In the genomic region with DNA sequence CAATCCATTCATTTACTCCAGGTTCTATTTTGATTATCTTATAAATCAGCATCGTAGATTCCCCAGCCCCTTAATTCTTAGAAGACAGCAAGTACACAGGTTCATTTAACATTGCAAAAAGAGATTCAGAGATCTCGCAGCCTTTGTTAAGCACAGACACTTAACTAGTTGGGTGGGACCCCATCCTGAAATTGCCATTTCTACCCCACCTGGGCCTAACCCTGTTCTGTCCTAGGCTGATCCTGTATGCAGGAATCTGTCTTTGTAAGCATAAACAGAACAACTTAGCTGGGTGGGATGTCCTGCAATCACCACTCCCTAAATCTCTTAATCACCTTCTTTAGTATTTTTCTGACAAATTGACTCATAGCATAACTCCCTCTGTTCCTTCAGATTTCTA, we compare ENCODE assay signal across 21 mouse cellular contexts.
DNase-seq lines count a peak whose midpoint lies in the region; TF ChIP-seq lines count a peak whose summit lies in the region.
"Had no signal": no experiment of that assay in that cellular context is flagged by ENCODE, and none has a peak within 500 bp of the region (broad histone marks: within the 10 kb centered on the region; RNA-seq: fewer than 3 reads in every experiment).

No protein-coding gene starts in this region.

- DNase-seq in ES-CJ7 (ENCODE audit: low read depth, low spot score) (peak; percentile 42), R1 (ENCODE audit: low read depth, low spot score) (peak; percentile 54), WW6 (ENCODE audit: low read depth, low spot score) (peak; percentile 4), ZHBTc4 (ENCODE audit: low read depth, low spot score) (peak; percentile 63)
- DNase-seq in right cerebral cortex, postnatal 25 days, result no peak
- DNase-seq in urinary bladder, adult 18-20 months (ENCODE audit: low spot score in 2 of 2), result no peak
- no peak for DNase-seq in heart, postnatal 4 days
- no peak for DNase-seq in left cerebral cortex, adult 2 months (ENCODE audit: extremely low spot score in 1 of 2, low spot score in 2 of 2)
- DNase-seq: adrenal gland, adult 2 months; adrenal gland, adult 8-10 months; adrenal gland, postnatal 10 days; adrenal gland, postnatal 14 days; adrenal gland, postnatal 25 days; adrenal gland, postnatal 36 days; B cell, adult 2 months; cerebellum, adult 11 months; cerebellum, adult 11-12 months; cerebellum, adult 18-20 months; cerebellum, adult 2 months; cerebellum, adult 8-10 months; cerebellum, adult 9-10 months had no signal

- no peak overlapping the region for H3K27ac ChIP-seq in left cerebral cortex, adult 2 months

- no peak for TF ChIP-seq CTCF in left cerebral cortex, adult 2 months (IDR thresholded peaks at IDR 0.05)

- H3K4me3 ChIP-seq in left cerebral cortex, adult 2 months, result no peak overlapping the region

- intact Hi-C loops in left cerebral cortex, adult 2 months (cut with DNase I), result no loop called here

Comparison
In these comparisons a context has a peak if more than half of its experiments do, and no peak if none do; other contexts are left out.
1. DNase-seq: peak in ES-CJ7 (single experiment), R1 (single experiment), WW6 (single experiment) and ZHBTc4 (single experiment); none in right cerebral cortex, postnatal 25 days (single experiment), urinary bladder, adult 18-20 months (0 of 2), heart, postnatal 4 days (single experiment) and left cerebral cortex, adult 2 months (0 of 2).